Mouse (Mus musculus): Measurements from ENCODE around the gene Higd1c. TPM values are rescaled to one million over a fixed set of nuclear protein-coding genes. Genes with fewer than 3 reads are reported as not detected.
"Not testable (repeated sequence)": the region's sequence is repeated elsewhere in the genome, so short reads cannot be mapped to it uniquely, and the experiment has no call there.

Higd1c gene
- polyA plus RNA-seq, 1 experiment, result not detected

DNA sequence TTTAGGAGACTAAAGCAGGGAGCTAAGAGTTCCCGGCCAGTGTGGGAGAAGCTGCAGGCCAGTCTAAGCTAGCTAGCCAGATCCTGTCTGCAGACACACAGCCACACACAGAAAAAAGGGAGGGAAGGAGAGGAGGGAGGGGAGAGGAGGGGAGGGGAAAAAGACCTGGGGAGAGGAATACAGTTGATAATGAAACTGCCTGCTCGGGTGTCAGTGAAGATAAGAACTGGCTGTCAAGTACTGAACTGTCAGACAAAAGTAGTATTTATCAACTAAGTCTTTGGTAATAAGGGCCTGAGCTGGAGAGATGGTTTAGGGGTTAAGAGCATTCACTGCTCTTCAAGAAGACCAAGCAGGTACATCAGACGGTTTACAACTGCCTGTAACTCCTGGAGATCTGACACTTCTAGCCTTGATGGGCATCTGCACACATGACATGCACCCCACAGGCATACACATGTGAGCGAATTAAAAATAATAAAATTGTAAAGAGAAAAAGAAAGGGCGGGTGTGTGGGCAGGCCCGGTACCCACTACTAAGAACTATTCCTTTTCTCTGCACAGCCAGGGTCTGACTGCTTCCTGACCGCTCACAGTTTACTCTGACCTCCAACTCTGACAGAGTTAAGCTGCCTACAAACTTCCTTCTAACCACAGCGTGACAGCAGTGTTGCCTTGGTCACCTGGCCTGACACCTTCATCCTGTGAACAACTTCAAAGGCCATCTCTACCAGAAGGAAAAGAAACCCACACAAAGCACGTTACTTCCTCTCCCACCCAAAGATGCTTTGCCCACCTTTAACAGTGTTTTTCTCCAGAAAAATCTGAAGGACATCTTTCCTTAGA lies 55.8 kb downstream of the Higd1c start:
- no peaks in the 10 kb centered on the region for H3K27me3 ChIP-seq (ENCODE audit: control insufficient read depth, insufficient read depth, low read length)
- H3K27ac ChIP-seq (ENCODE audit: insufficient read depth, low read length), result no peak overlapping the region
- peaks cover 17% of the 10 kb centered on the region for H3K4me1 ChIP-seq (ENCODE audit: control insufficient read depth, insufficient read depth, low read length)
- no peak overlapping the region for H3K4me3 ChIP-seq (replicated peaks; ENCODE audit: insufficient read depth, low read depth, low read length)
- TF ChIP-seq CTCF (IDR thresholded peaks at IDR 0.05; ENCODE audit: borderline replicate concordance, insufficient read depth, low read depth, low read length) (no peak), POLR2A (IDR thresholded peaks at IDR 0.05; ENCODE audit: borderline replicate concordance, insufficient read depth, low read length) (no peak)
- no peak for DNase-seq
- 72% methylated on average over 9 of the region's 9 CpGs for WGBS

DNA sequence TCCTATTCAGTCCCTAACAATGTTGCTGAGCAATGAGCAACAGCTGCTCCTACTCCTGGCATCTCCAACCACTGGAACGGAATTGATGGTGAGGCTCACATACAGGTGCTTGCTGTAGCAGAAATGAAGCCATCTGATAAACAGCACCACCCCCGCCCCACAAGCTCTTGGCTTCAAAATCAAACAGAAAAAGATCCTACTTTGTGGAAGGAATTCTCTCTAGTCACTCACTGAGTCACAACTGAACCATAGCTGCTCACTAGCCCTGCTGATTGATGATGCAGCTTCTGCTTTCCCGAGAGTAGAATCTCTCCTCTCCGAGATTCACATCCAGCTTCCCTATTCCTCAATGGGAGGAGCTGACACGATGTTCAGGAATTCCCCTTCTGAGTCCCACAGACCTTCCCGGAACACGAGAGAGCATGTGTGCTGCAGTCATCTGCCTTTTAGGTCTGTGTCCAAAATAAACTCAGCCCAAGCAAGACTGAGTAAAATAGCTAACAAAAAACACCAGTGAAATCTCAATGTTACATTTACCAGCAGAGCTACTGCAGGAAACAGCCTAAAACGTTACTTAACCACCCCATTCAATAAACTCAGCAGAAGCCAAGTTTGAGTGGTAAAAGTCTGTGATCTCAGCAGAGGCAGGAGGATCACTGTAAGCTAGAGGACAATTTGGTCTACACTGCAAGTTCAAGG lies 56.9 kb downstream of the Higd1c start:
- no peak for DNase-seq
- Histone ChIP-seq H3K27ac (ENCODE audit: insufficient read depth, low read length) (no peak overlapping the region), H3K27me3 (ENCODE audit: control insufficient read depth, insufficient read depth, low read length) (no peaks in the 10 kb centered on the region), H3K4me3 (replicated peaks; ENCODE audit: insufficient read depth, low read depth, low read length) (peak overlapping the region; percentile 12), H3K4me1 (ENCODE audit: control insufficient read depth, insufficient read depth, low read length) (peaks cover 12% of the 10 kb centered on the region)
- TF ChIP-seq CTCF (IDR thresholded peaks at IDR 0.05; ENCODE audit: borderline replicate concordance, insufficient read depth, low read depth, low read length) (no peak), POLR2A (IDR thresholded peaks at IDR 0.05; ENCODE audit: borderline replicate concordance, insufficient read depth, low read length) (no peak)
- 29% methylated on average over 8 of the region's 8 CpGs for WGBS

DNA sequence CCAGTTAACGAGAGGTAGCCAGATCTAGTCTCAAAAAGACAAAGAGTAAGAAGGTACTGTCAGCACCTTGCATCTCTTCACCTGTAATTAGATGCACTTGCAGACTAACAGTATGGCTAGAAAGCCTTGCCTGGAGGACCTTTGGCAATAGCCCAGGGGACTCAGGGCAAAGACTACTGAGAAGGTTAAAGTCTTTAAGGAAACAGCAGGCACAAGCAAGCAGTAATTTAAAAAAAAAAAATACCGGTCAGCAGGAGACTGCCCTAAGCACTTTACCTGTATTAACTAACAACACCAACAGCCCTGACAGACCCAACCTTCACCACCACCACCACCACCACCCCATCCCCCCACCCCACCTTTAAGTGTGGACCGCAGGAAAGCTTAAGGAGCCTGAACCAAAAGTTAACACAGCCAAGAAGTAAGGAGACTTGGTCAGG lies 57.4 kb downstream of the Higd1c start, which contains the start of gene Gm5475:
Gm5475 (plus strand) TSS at position 390 of the 440 bp plus-strand sequence.
- DNase-seq, result not testable (repeated sequence)

DNA sequence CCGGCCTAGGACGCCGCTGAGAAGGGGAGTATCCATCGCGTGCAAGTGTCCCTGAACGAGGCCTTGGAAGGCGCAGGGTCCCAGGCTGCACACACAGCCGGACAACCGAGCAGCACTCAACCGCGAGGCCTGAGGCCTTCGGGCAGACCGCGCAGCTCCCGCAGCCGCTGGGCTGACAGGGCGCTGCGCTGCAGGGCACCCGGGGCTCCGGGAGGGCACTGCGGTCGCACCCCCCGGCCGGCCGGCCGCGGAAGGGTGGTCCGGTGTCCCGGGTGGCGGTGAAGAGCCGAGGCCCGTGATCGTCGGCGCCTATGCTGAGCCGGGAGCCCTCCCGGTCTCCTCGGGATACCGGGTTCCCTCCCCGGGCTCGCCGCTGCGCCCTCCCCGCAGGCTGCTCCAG lies 58.1 kb downstream of the Higd1c start:
- no peaks in the 10 kb centered on the region for H3K27me3 ChIP-seq (ENCODE audit: control insufficient read depth, insufficient read depth, low read length)
- no peak for TF ChIP-seq POLR2A (IDR thresholded peaks at IDR 0.05; ENCODE audit: borderline replicate concordance, insufficient read depth, low read length)
- TF ChIP-seq CTCF (IDR thresholded peaks at IDR 0.05; ENCODE audit: borderline replicate concordance, insufficient read depth, low read depth, low read length), result no peak
- WGBS, result under 1% methylated on average over 43 of the region's 44 CpGs
- DNase-seq, result no peak
- H3K4me1 ChIP-seq (ENCODE audit: control insufficient read depth, insufficient read depth, low read length), result peaks cover 12% of the 10 kb centered on the region
- peak overlapping the region; percentile 99 for H3K4me3 ChIP-seq (replicated peaks; ENCODE audit: insufficient read depth, low read depth, low read length)
- no peak overlapping the region for H3K27ac ChIP-seq (ENCODE audit: insufficient read depth, low read length)

More for the DNA sequence above, 57.4 kb downstream of the Higd1c start, which contains the start of gene Gm5475:
- H3K27ac ChIP-seq (ENCODE audit: insufficient read depth, low read length); H3K27me3 ChIP-seq (ENCODE audit: control insufficient read depth, insufficient read depth, low read length): not testable (repeated sequence)
- 19% methylated on average over 3 of the region's 3 CpGs for WGBS
- Histone ChIP-seq H3K4me3 (replicated peaks; ENCODE audit: insufficient read depth, low read depth, low read length) (peak within 1 kb of the TSS; percentile 99), H3K4me1 (ENCODE audit: control insufficient read depth, insufficient read depth, low read length) (peaks cover 12% of the 10 kb centered on the region)

DNA sequence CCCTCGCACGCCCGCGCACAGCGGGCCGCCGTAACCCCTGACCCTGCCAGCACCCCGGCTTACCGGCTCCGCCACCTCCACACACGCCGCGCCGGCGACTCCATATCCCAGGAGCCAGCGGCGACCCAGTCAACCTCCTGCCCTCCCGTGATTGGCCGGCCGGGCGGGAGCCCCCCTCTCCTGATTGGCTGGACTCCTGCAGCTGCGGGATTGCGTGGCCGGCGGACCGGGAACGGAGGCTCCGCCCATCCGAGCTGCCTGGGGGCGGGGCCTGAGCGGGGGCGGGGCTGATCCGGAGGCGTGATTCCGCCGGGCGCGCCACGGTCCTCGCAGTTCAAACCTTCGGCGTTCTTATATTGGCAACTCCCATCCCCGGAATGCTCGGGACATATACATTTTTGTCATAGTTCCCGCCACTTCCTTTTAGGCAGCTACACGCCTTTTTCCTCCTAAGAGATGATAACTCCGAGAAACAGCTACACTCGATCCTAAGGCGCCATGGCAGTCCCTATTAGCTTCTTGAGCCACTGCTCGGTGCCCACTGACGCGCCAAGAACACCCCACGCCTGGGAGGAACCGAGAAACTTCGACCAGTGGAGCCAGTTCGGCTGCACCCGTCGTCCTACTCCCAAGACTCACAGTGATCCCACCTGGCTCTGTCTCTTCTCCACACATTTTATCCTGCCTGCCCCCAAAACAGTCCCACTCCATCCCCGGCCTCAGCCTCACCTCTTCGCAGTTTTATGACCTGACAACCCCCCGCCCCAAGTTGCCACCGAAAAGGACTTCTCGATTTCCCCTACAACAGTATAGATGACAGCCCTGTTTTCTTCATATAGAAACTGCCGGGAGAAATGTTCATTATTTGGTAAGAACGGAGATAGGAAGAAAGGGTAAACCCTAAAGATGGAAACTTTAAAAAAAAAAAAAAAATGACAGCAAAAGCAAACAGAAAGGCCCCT lies 58.8 kb downstream of the Higd1c start:
- no peaks in the 10 kb centered on the region for H3K27me3 ChIP-seq (ENCODE audit: control insufficient read depth, insufficient read depth, low read length)
- H3K4me3 ChIP-seq (replicated peaks; ENCODE audit: insufficient read depth, low read depth, low read length), result peak overlapping the region; percentile 99
- WGBS, result 2% methylated on average over 59 of the region's 65 CpGs
- TF ChIP-seq CTCF (IDR thresholded peaks at IDR 0.05; ENCODE audit: borderline replicate concordance, insufficient read depth, low read depth, low read length) (no peak), POLR2A (IDR thresholded peaks at IDR 0.05; ENCODE audit: borderline replicate concordance, insufficient read depth, low read length) (peak; percentile 65; the same call in 1 of the 2 replicates)
- peaks cover 9% of the 10 kb centered on the region for H3K4me1 ChIP-seq (ENCODE audit: control insufficient read depth, insufficient read depth, low read length)
- DNase-seq, result peak; percentile 96 to 98
- H3K27ac ChIP-seq (ENCODE audit: insufficient read depth, low read length), result no peak overlapping the region

DNA sequence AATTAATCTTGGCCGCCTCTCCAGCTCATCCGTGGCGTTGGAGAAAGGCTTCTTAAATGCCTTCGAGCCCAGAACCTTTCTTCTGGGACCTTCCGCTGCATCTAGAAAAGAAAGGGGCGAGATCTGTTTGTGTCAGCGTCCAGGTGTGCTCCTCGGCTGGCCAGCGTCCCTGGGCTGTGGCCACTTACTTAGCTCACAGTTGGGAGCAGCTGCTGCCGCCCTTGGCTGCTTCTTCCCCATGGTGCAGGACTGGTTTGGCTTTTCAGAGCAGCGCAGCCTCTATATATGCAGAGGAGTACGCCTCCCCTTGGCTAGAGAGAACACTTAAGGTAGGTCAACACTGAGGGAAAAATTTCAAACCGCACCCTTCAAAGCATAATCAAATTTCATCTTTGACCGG lies 59.6 kb downstream of the Higd1c start:
- Histone ChIP-seq H3K27ac (ENCODE audit: insufficient read depth, low read length) (no peak overlapping the region), H3K27me3 (ENCODE audit: control insufficient read depth, insufficient read depth, low read length) (no peaks in the 10 kb centered on the region), H3K4me3 (replicated peaks; ENCODE audit: insufficient read depth, low read depth, low read length) (no peak overlapping the region), H3K4me1 (ENCODE audit: control insufficient read depth, insufficient read depth, low read length) (peaks cover 9% of the 10 kb centered on the region)
- 6% methylated on average over 14 of the region's 14 CpGs for WGBS
- TF ChIP-seq CTCF (IDR thresholded peaks at IDR 0.05; ENCODE audit: borderline replicate concordance, insufficient read depth, low read depth, low read length) (no peak), POLR2A (IDR thresholded peaks at IDR 0.05; ENCODE audit: borderline replicate concordance, insufficient read depth, low read length) (no peak)
- no peak for DNase-seq

DNA sequence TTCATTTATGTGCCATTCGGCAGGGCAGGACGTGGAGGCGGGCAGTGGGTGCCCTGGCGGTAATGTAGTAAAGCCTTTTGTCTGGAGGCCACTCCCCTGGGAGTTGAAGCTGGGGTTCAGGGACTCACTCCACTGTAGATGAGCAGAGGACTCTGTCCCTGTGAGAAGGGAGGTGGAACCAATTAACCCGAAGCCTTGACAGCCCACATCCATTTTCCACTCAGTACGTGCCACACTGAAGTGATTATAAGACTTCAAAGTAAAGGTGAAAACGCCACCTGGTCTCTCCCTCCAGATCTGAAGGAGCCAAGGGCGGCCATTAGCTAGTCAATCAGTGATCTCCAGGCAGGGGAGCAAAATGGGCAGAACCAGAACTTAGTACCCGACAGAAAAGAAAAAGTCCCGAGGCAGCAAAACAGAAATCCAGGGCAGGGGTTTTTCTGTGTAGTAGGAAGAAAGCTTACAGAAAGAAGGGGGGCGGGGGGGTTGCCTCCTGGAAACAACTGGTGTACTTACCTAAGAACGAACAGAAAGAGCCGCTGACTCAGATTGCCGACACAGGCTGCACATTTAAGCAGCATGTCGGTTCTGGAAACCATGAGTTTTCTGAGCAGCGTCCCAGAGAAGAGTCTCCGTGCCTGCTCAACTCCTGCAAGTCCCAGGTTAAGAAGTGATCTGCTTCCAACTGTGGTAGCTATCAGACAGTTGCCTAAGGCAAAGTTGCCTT lies 60.2 kb downstream of the Higd1c start, which contains the start of gene Slc11a2:
Slc11a2 (minus strand) TSS at position 677 of the 727 bp plus-strand sequence.
- WGBS, result 49% methylated on average over 17 of the region's 17 CpGs
- no peak for TF ChIP-seq POLR2A (IDR thresholded peaks at IDR 0.05; ENCODE audit: borderline replicate concordance, insufficient read depth, low read length)
- TF ChIP-seq CTCF (IDR thresholded peaks at IDR 0.05; ENCODE audit: borderline replicate concordance, insufficient read depth, low read depth, low read length), result no peak
- peaks cover 5% of the 10 kb centered on the region for H3K4me1 ChIP-seq (ENCODE audit: control insufficient read depth, insufficient read depth, low read length)
- H3K4me3 ChIP-seq (replicated peaks; ENCODE audit: insufficient read depth, low read depth, low read length), result no peak within 1 kb of the TSS
- H3K27ac ChIP-seq (ENCODE audit: insufficient read depth, low read length), result no peak within 1 kb of the TSS
- no peaks in the 10 kb centered on the region for H3K27me3 ChIP-seq (ENCODE audit: control insufficient read depth, insufficient read depth, low read length)
- no peak for DNase-seq

Measured in cerebellum, adult 2 months (tissue).